Mouse (Mus musculus): ENCODE measurements around the gene Usp35.

DNA sequence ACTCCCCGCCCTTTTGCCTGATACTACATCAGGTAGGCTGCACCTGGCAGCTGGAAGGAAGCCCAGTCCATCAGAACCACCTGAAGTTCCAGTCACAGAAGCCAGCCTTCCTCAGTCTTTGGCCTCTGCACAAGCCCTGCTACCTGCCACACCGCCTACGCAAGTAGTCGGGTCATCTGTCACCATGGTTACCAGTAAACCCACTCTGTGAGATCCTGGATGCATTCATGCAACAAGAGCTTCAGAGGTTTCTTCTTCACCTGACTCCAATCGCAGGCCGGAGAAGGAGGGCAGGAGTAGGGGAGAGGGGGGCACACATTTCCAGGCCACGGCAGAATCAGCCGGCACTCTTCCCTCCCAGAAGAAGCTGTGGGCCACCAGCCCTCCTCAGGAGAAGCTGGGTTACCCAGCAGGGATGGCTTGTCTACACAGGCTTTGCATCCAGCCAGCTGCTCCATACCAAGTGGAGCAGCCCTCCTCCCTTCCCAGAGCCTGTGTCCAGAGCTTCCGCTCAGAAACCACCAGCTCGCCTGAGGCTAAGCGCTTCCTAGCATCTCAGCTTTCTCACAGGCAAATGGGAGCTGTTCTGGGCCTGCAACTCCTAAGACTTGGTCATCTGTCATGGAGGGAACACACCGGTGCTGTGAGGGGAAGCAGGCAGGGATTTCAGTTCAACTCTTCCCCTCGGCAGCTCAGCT lies 2.8 kb downstream of the Usp35 start:
- no peak for TF ChIP-seq POLR2A (IDR thresholded peaks at IDR 0.05; ENCODE audit: low read depth, low read length)
- no peak for TF ChIP-seq CTCF (IDR thresholded peaks at IDR 0.05; ENCODE audit: borderline replicate concordance, insufficient read depth, low read length)

All from embryonic fibroblast, embryonic 13.5 days (primary cell).